Mouse (Mus musculus): ENCODE measurements around the gene Hist1h2bc. TPM values are rescaled to one million over a fixed set of nuclear protein-coding genes. Genes with fewer than 3 reads are reported as not detected.

The Hist1h2bc gene
- polyA plus RNA-seq, 1 experiment, result 44.4 TPM

- DNase-seq (ENCODE audit: low read depth in 1 of 2, low spot score in 2 of 2), result peak in 1 of 2 experiments; percentile 49
- H3K36me3 ChIP-seq (ENCODE audit: control insufficient read depth, insufficient read depth, low read length), result no peaks in the 10 kb centered on the region
- peaks cover 4% of the 10 kb centered on the region for H3K4me1 ChIP-seq (ENCODE audit: control insufficient read depth, insufficient read depth, insufficient read length)
- TF ChIP-seq CTCF (IDR thresholded peaks at IDR 0.05; ENCODE audit: extremely low read depth, insufficient read depth, insufficient read length, insufficient replicate concordance), result no peak
- no peak; the same call in 1 of the 2 replicates for TF ChIP-seq POLR2A (IDR thresholded peaks at IDR 0.05; ENCODE audit: low read depth, low read length)
- H3K4me3 ChIP-seq (ENCODE audit: extremely low read depth, insufficient read depth, insufficient read length), result peak overlapping the region; percentile 54
- 2% methylated on average over 15 of the region's 15 CpGs for WGBS
- H3K27ac ChIP-seq (ENCODE audit: insufficient read depth, low read length), result peak overlapping the region; percentile 86
- no peaks in the 10 kb centered on the region for H3K27me3 ChIP-seq (ENCODE audit: control insufficient read depth, insufficient read depth, low read length)
Measured at GRCm38 (mm10) chr13:23685121-23685861, 1.3 kb downstream of the Hist1h2bc start.

DNA sequence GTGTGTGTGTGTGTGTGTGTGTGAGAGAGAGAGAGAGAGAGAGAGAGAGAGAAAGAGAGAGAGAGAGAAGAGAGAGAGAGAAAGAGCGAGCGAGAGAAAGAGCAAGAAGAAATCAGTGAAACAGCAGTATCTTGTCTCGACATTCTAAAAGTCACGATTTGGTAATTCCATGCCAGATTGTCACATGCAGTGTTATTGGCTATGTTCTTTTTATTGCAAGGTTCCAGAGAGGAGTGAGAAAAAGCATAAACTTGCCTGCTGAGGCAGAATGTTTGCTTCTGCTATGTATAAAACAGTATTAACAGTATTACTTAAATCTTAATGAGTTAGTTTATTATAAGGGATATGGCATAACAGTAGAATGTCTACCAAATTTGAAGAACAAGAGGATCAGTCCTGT lies 2.0 kb downstream of the Hist1h2bc start:
- DNase-seq (ENCODE audit: low read depth in 1 of 2, low spot score in 2 of 2), result no peak
- WGBS, result 34% methylated on average over 4 of the region's 4 CpGs
- H3K4me1 ChIP-seq (ENCODE audit: control insufficient read depth, insufficient read depth, insufficient read length), result peaks cover 4% of the 10 kb centered on the region
- H3K27ac ChIP-seq (ENCODE audit: insufficient read depth, low read length), result peak overlapping the region; percentile 86
- no peaks in the 10 kb centered on the region for H3K27me3 ChIP-seq (ENCODE audit: control insufficient read depth, insufficient read depth, low read length)
- no peaks in the 10 kb centered on the region for H3K36me3 ChIP-seq (ENCODE audit: control insufficient read depth, insufficient read depth, low read length)
- TF ChIP-seq POLR2A (IDR thresholded peaks at IDR 0.05; ENCODE audit: low read depth, low read length) (no peak), CTCF (IDR thresholded peaks at IDR 0.05; ENCODE audit: extremely low read depth, insufficient read depth, insufficient read length, insufficient replicate concordance) (no peak)
- peak overlapping the region; percentile 54 for H3K4me3 ChIP-seq (ENCODE audit: extremely low read depth, insufficient read depth, insufficient read length)

- Histone ChIP-seq H3K36me3 (ENCODE audit: control insufficient read depth, insufficient read depth, low read length) (no peaks in the 10 kb centered on the region), H3K27me3 (ENCODE audit: control insufficient read depth, insufficient read depth, low read length) (no peaks in the 10 kb centered on the region), H3K4me1 (ENCODE audit: control insufficient read depth, insufficient read depth, insufficient read length) (peaks cover 4% of the 10 kb centered on the region), H3K4me3 (ENCODE audit: extremely low read depth, insufficient read depth, insufficient read length) (no peak overlapping the region), H3K27ac (ENCODE audit: insufficient read depth, low read length) (no peak overlapping the region)
- WGBS, result 89% methylated on average over 4 of the region's 4 CpGs
- TF ChIP-seq CTCF (IDR thresholded peaks at IDR 0.05; ENCODE audit: extremely low read depth, insufficient read depth, insufficient read length, insufficient replicate concordance) (no peak), POLR2A (IDR thresholded peaks at IDR 0.05; ENCODE audit: low read depth, low read length) (no peak)
- no peak for DNase-seq (ENCODE audit: low read depth in 1 of 2, low spot score in 2 of 2)
Measured at GRCm38 (mm10) chr13:23687181-23687580, 3.2 kb downstream of the Hist1h2bc start.

DNA sequence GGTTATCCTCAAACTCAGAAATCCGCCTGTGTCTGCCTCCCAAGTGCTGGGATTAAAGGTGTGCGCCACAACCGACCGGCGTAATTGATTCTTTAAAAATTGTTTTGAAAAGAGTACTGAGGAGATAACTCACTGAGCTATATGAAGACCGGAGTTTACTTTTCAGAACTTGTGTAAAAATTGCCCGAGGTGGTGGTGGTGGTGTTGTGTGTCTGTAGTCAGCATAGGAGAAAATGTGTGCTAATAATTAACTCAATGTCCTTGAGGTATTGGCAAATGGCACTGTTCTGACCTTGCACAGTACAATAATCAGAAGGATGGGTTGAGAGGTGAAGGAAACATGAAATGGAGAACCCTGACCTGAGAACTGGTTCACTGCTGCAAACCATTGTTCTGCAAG lies 3.9 kb downstream of the Hist1h2bc start:
- TF ChIP-seq CTCF (IDR thresholded peaks at IDR 0.05; ENCODE audit: extremely low read depth, insufficient read depth, insufficient read length, insufficient replicate concordance) (no peak), POLR2A (IDR thresholded peaks at IDR 0.05; ENCODE audit: low read depth, low read length) (no peak)
- H3K36me3 ChIP-seq (ENCODE audit: control insufficient read depth, insufficient read depth, low read length), result no peaks in the 10 kb centered on the region
- H3K27ac ChIP-seq (ENCODE audit: insufficient read depth, low read length), result no peak overlapping the region
- DNase-seq (ENCODE audit: low read depth in 1 of 2, low spot score in 2 of 2), result no peak
- H3K27me3 ChIP-seq (ENCODE audit: control insufficient read depth, insufficient read depth, low read length), result no peaks in the 10 kb centered on the region
- WGBS, result 94% methylated on average over 7 of the region's 7 CpGs
- H3K4me1 ChIP-seq (ENCODE audit: control insufficient read depth, insufficient read depth, insufficient read length), result peaks cover 3% of the 10 kb centered on the region
- H3K4me3 ChIP-seq (ENCODE audit: extremely low read depth, insufficient read depth, insufficient read length), result no peak overlapping the region

DNA sequence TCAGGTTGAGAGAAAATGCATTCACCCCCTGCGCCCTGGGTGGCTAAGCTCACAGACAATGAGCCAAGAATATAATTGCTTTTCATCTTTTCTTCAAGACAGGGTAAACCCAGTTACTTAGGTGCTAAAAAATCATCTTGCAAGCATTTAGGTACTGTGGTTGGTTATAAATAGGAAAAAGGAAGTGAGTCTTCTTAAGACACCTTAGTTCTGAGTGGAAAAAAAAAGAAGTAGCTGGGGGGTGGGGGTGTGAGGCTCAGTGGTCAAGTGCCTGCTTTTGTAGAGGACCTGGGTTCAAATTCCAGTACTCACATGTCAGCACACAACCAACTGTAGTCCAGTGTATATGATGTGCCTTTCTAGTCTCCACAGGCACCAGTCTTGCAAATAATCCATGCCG lies 5.0 kb downstream of the Hist1h2bc start:
- peaks cover 2% of the 10 kb centered on the region; the same call in 1 of the 2 replicates for H3K4me1 ChIP-seq (ENCODE audit: control insufficient read depth, insufficient read depth, insufficient read length)
- TF ChIP-seq POLR2A (IDR thresholded peaks at IDR 0.05; ENCODE audit: low read depth, low read length) (no peak), CTCF (IDR thresholded peaks at IDR 0.05; ENCODE audit: extremely low read depth, insufficient read depth, insufficient read length, insufficient replicate concordance) (no peak)
- no peaks in the 10 kb centered on the region for H3K27me3 ChIP-seq (ENCODE audit: control insufficient read depth, insufficient read depth, low read length)
- no peak for DNase-seq (ENCODE audit: low read depth in 1 of 2, low spot score in 2 of 2)
- no peaks in the 10 kb centered on the region for H3K36me3 ChIP-seq (ENCODE audit: control insufficient read depth, insufficient read depth, low read length)
- no peak overlapping the region for H3K27ac ChIP-seq (ENCODE audit: insufficient read depth, low read length)
- 81% methylated on average over 2 of the region's 2 CpGs for WGBS
- H3K4me3 ChIP-seq (ENCODE audit: extremely low read depth, insufficient read depth, insufficient read length), result no peak overlapping the region

- Histone ChIP-seq H3K4me3 (ENCODE audit: extremely low read depth, insufficient read depth, insufficient read length) (no peak overlapping the region), H3K36me3 (ENCODE audit: control insufficient read depth, insufficient read depth, low read length) (no peaks in the 10 kb centered on the region), H3K4me1 (ENCODE audit: control insufficient read depth, insufficient read depth, insufficient read length) (peaks cover 2% of the 10 kb centered on the region; the same call in 1 of the 2 replicates), H3K27ac (ENCODE audit: insufficient read depth, low read length) (no peak overlapping the region), H3K27me3 (ENCODE audit: control insufficient read depth, insufficient read depth, low read length) (no peaks in the 10 kb centered on the region)
- WGBS, result 78% methylated on average over 2 of the region's 2 CpGs
- no peak for TF ChIP-seq POLR2A (IDR thresholded peaks at IDR 0.05; ENCODE audit: low read depth, low read length)
- no peak for TF ChIP-seq CTCF (IDR thresholded peaks at IDR 0.05; ENCODE audit: extremely low read depth, insufficient read depth, insufficient read length, insufficient replicate concordance)
- DNase-seq (ENCODE audit: low read depth in 1 of 2, low spot score in 2 of 2), result no peak
Measured at GRCm38 (mm10) chr13:23689459-23689858, 5.5 kb downstream of the Hist1h2bc start.

- Histone ChIP-seq H3K4me1 (ENCODE audit: control insufficient read depth, insufficient read depth, insufficient read length) (peaks cover 4% of the 10 kb centered on the region), H3K4me3 (ENCODE audit: extremely low read depth, insufficient read depth, insufficient read length) (no peak overlapping the region), H3K36me3 (ENCODE audit: control insufficient read depth, insufficient read depth, low read length) (no peaks in the 10 kb centered on the region), H3K27me3 (ENCODE audit: control insufficient read depth, insufficient read depth, low read length) (no peaks in the 10 kb centered on the region), H3K27ac (ENCODE audit: insufficient read depth, low read length) (no peak overlapping the region)
- TF ChIP-seq CTCF (IDR thresholded peaks at IDR 0.05; ENCODE audit: extremely low read depth, insufficient read depth, insufficient read length, insufficient replicate concordance), result no peak
- TF ChIP-seq POLR2A (IDR thresholded peaks at IDR 0.05; ENCODE audit: low read depth, low read length), result no peak
- WGBS, result 87% methylated on average over 6 of the region's 6 CpGs
- no peak for DNase-seq (ENCODE audit: low read depth in 1 of 2, low spot score in 2 of 2)
Measured at GRCm38 (mm10) chr13:23693856-23694440, 9.9 kb downstream of the Hist1h2bc start.
